Mouse (Mus musculus): Measurements from ENCODE around the gene Smyd3. TPM values are rescaled to one million over a fixed set of nuclear protein-coding genes. Genes with fewer than 3 reads are reported as not detected.

Smyd3 gene
- polyA plus RNA-seq, 1 experiment from 2014 or later, result 22.3 TPM

GRCm38 (mm10) chr1:179289744-179290143, 228.1 kb downstream of the Smyd3 start:
- Histone ChIP-seq H3K4me1 (replicated peaks; ENCODE audit: control insufficient read depth, insufficient read depth, low read length) (no peaks in the 10 kb centered on the region), H3K4me3 (ENCODE audit: low read depth, low read length) (no peak overlapping the region), H3K9ac (ENCODE audit: low read length) (no peak overlapping the region), H3K27ac (ENCODE audit: low read depth) (no peak overlapping the region), H3K4me2 (ENCODE audit: low read length) (no peak overlapping the region), H3K36me3 (ENCODE audit: control insufficient read depth, insufficient read depth, low read length) (no peaks in the 10 kb centered on the region), H3K9me3 (ENCODE audit: control insufficient read depth, low read length) (no peaks in the 10 kb centered on the region), H3K27me3 (replicated peaks; ENCODE audit: control insufficient read depth, insufficient read depth, low read length) (no peaks in the 10 kb centered on the region)
- ATAC-seq (replicated peaks; ENCODE audit: low FRiP score, low TSS enrichment, low read depth) (no peak), DNase-seq (ENCODE audit: low spot score) (no peak)
- 75% methylated on average over 3 of the region's 3 CpGs for WGBS

DNA sequence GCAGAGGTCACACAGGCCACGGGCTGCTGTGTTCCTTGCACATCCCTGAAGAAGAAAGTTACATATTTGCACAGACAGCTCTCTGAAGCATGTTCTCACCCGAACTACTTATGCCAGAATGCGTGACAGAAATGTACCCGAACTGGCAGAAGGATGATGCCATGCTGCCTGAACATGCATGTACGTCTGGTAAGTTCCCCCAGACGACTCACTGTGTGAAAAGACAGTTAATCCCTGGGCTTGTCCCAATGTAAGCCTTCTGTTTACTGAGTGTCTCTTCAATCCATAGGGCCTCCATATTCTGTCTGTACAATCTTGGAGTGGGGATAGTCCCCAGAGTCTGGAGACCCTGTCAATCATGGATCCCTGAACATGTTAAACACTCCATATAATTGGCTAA, 231.1 kb downstream of the Smyd3 start:
- Histone ChIP-seq H3K4me1 (replicated peaks; ENCODE audit: control insufficient read depth, insufficient read depth, low read length) (peaks cover 11% of the 10 kb centered on the region; the same call in 1 of the 2 replicates), H3K36me3 (ENCODE audit: control insufficient read depth, insufficient read depth, low read length) (no peaks in the 10 kb centered on the region), H3K9ac (ENCODE audit: low read length) (no peak overlapping the region), H3K4me3 (ENCODE audit: low read depth, low read length) (no peak overlapping the region), H3K27ac (ENCODE audit: low read depth) (no peak overlapping the region), H3K27me3 (replicated peaks; ENCODE audit: control insufficient read depth, insufficient read depth, low read length) (no peaks in the 10 kb centered on the region), H3K9me3 (ENCODE audit: control insufficient read depth, low read length) (no peaks in the 10 kb centered on the region), H3K4me2 (ENCODE audit: low read length) (no peak overlapping the region)
- ATAC-seq (replicated peaks; ENCODE audit: low FRiP score, low TSS enrichment, low read depth), result no peak
- DNase-seq (ENCODE audit: low spot score), result no peak
- WGBS, result 87% methylated on average over 6 of the region's 6 CpGs

- H3K27ac ChIP-seq (ENCODE audit: low read depth), result no peak overlapping the region
- H3K27me3 ChIP-seq (replicated peaks; ENCODE audit: control insufficient read depth, insufficient read depth, low read length), result no peaks in the 10 kb centered on the region
- peaks cover 12% of the 10 kb centered on the region; the same call in 1 of the 2 replicates for H3K4me1 ChIP-seq (replicated peaks; ENCODE audit: control insufficient read depth, insufficient read depth, low read length)
- no peak for ATAC-seq (replicated peaks; ENCODE audit: low FRiP score, low TSS enrichment, low read depth)
- 78% methylated on average over 5 of the region's 5 CpGs for WGBS
- no peak overlapping the region for H3K9ac ChIP-seq (ENCODE audit: low read length)
- no peaks in the 10 kb centered on the region for H3K9me3 ChIP-seq (ENCODE audit: control insufficient read depth, low read length)
- H3K36me3 ChIP-seq (ENCODE audit: control insufficient read depth, insufficient read depth, low read length), result no peaks in the 10 kb centered on the region
- no peak overlapping the region for H3K4me2 ChIP-seq (ENCODE audit: low read length)
- DNase-seq (ENCODE audit: low spot score), result no peak
- no peak overlapping the region for H3K4me3 ChIP-seq (ENCODE audit: low read depth, low read length)
Measured at GRCm38 (mm10) chr1:179282821-179283220, 235.0 kb downstream of the Smyd3 start.

- Histone ChIP-seq H3K4me3 (ENCODE audit: low read depth, low read length) (no peak overlapping the region), H3K9me3 (ENCODE audit: control insufficient read depth, low read length) (no peaks in the 10 kb centered on the region), H3K9ac (ENCODE audit: low read length) (no peak overlapping the region), H3K4me1 (replicated peaks; ENCODE audit: control insufficient read depth, insufficient read depth, low read length) (peaks cover 12% of the 10 kb centered on the region; the same call in 1 of the 2 replicates), H3K36me3 (ENCODE audit: control insufficient read depth, insufficient read depth, low read length) (no peaks in the 10 kb centered on the region), H3K27ac (ENCODE audit: low read depth) (no peak overlapping the region), H3K4me2 (ENCODE audit: low read length) (no peak overlapping the region), H3K27me3 (replicated peaks; ENCODE audit: control insufficient read depth, insufficient read depth, low read length) (no peaks in the 10 kb centered on the region)
- DNase-seq (ENCODE audit: low spot score) (no peak), ATAC-seq (replicated peaks; ENCODE audit: low FRiP score, low TSS enrichment, low read depth) (no peak)
- WGBS, result 60% methylated on average over 13 of the region's 13 CpGs
Measured at GRCm38 (mm10) chr1:179281401-179282121, 236.3 kb downstream of the Smyd3 start.

DNA sequence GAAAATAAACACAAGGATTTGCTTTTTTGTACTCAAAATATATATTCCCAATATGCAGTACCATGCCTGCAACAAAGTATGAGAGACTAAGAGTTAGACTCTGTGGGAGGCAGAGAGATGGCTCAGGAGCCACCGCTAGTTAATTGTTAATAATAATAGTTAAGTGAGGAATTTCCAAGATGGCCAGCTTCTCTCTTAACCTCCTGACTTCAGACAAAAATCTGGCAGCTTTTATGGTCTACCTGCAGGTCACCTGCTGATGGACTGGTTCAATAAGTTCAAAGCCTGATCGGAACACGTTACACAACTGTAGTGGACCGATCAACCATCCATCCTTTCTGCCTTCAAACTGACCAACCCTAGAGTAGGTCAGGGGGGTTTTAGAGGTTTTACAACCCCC, 238.7 kb downstream of the Smyd3 start:
- H3K4me2 ChIP-seq (ENCODE audit: low read length), result no peak overlapping the region
- WGBS, result 96% methylated on average over 4 of the region's 4 CpGs

GRCm38 (mm10) chr1:179277346-179277745, 240.5 kb downstream of the Smyd3 start:
- Histone ChIP-seq H3K27me3 (replicated peaks; ENCODE audit: control insufficient read depth, insufficient read depth, low read length) (no peaks in the 10 kb centered on the region), H3K4me1 (replicated peaks; ENCODE audit: control insufficient read depth, insufficient read depth, low read length) (peaks cover 7% of the 10 kb centered on the region; the same call in 1 of the 2 replicates), H3K27ac (ENCODE audit: low read depth) (no peak overlapping the region), H3K4me3 (ENCODE audit: low read depth, low read length) (no peak overlapping the region), H3K36me3 (ENCODE audit: control insufficient read depth, insufficient read depth, low read length) (no peaks in the 10 kb centered on the region), H3K9ac (ENCODE audit: low read length) (no peak overlapping the region), H3K9me3 (ENCODE audit: control insufficient read depth, low read length) (no peaks in the 10 kb centered on the region), H3K4me2 (ENCODE audit: low read length) (no peak overlapping the region)
- ATAC-seq (replicated peaks; ENCODE audit: low FRiP score, low TSS enrichment, low read depth), result no peak
- DNase-seq (ENCODE audit: low spot score), result no peak
- 89% methylated on average over 9 of the region's 9 CpGs for WGBS

More for the DNA sequence above, 238.7 kb downstream of the Smyd3 start:
- ATAC-seq (replicated peaks; ENCODE audit: low FRiP score, low TSS enrichment, low read depth) (no peak), DNase-seq (ENCODE audit: low spot score) (no peak)
- Histone ChIP-seq H3K9me3 (ENCODE audit: control insufficient read depth, low read length) (no peaks in the 10 kb centered on the region), H3K36me3 (ENCODE audit: control insufficient read depth, insufficient read depth, low read length) (no peaks in the 10 kb centered on the region), H3K27ac (ENCODE audit: low read depth) (no peak overlapping the region), H3K9ac (ENCODE audit: low read length) (no peak overlapping the region), H3K4me3 (ENCODE audit: low read depth, low read length) (no peak overlapping the region), H3K27me3 (replicated peaks; ENCODE audit: control insufficient read depth, insufficient read depth, low read length) (no peaks in the 10 kb centered on the region), H3K4me1 (replicated peaks; ENCODE audit: control insufficient read depth, insufficient read depth, low read length) (peaks cover 12% of the 10 kb centered on the region; the same call in 1 of the 2 replicates)

DNA sequence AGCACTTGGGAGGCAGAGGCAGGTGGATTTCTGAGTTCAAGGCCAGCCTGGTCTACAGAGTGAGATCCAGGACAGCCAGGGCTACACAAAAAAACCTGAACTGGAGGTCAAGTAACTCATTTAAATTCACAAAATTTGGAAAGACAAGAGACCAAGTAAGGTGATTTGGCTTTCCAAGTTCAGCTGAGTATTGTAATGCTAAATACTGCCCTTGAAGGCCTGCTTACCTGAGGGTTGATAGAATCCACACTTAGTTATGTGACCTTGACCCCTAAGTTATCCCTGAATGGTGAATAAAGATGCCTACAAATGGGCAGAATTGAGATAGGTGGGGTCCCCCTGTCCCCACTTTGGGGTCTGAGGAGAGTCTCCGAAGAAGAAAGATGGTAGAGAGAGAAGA, 241.0 kb downstream of the Smyd3 start:
- Histone ChIP-seq H3K4me1 (replicated peaks; ENCODE audit: control insufficient read depth, insufficient read depth, low read length) (peaks cover 2% of the 10 kb centered on the region; the same call in 1 of the 2 replicates), H3K9ac (ENCODE audit: low read length) (no peak overlapping the region), H3K9me3 (ENCODE audit: control insufficient read depth, low read length) (no peaks in the 10 kb centered on the region), H3K4me2 (ENCODE audit: low read length) (no peak overlapping the region), H3K27ac (ENCODE audit: low read depth) (no peak overlapping the region), H3K4me3 (ENCODE audit: low read depth, low read length) (no peak overlapping the region), H3K36me3 (ENCODE audit: control insufficient read depth, insufficient read depth, low read length) (no peaks in the 10 kb centered on the region), H3K27me3 (replicated peaks; ENCODE audit: control insufficient read depth, insufficient read depth, low read length) (no peaks in the 10 kb centered on the region)
- ATAC-seq (replicated peaks; ENCODE audit: low FRiP score, low TSS enrichment, low read depth), result no peak
- WGBS, result 100% methylated on average over 1 of the region's 1 CpGs
- no peak for DNase-seq (ENCODE audit: low spot score)

GRCm38 (mm10) chr1:179272926-179273325, 244.9 kb downstream of the Smyd3 start:
- ATAC-seq (replicated peaks; ENCODE audit: low FRiP score, low TSS enrichment, low read depth) (no peak), DNase-seq (ENCODE audit: low spot score) (no peak)
- Histone ChIP-seq H3K27ac (ENCODE audit: low read depth) (no peak overlapping the region), H3K4me3 (ENCODE audit: low read depth, low read length) (no peak overlapping the region), H3K9ac (ENCODE audit: low read length) (no peak overlapping the region), H3K27me3 (replicated peaks; ENCODE audit: control insufficient read depth, insufficient read depth, low read length) (no peaks in the 10 kb centered on the region), H3K4me1 (replicated peaks; ENCODE audit: control insufficient read depth, insufficient read depth, low read length) (no peaks in the 10 kb centered on the region), H3K4me2 (ENCODE audit: low read length) (no peak overlapping the region), H3K9me3 (ENCODE audit: control insufficient read depth, low read length) (peaks cover 5% of the 10 kb centered on the region; the same call in 1 of the 2 replicates), H3K36me3 (ENCODE audit: control insufficient read depth, insufficient read depth, low read length) (no peaks in the 10 kb centered on the region)
- 95% methylated on average over 4 of the region's 4 CpGs for WGBS

- no peak for DNase-seq (ENCODE audit: low spot score)
- no peaks in the 10 kb centered on the region for H3K27me3 ChIP-seq (replicated peaks; ENCODE audit: control insufficient read depth, insufficient read depth, low read length)
- no peak overlapping the region for H3K27ac ChIP-seq (ENCODE audit: low read depth)
- H3K4me1 ChIP-seq (replicated peaks; ENCODE audit: control insufficient read depth, insufficient read depth, low read length), result no peaks in the 10 kb centered on the region
- no peak overlapping the region for H3K4me3 ChIP-seq (ENCODE audit: low read depth, low read length)
- peaks cover 5% of the 10 kb centered on the region; the same call in 1 of the 2 replicates for H3K9me3 ChIP-seq (ENCODE audit: control insufficient read depth, low read length)
- no peaks in the 10 kb centered on the region for H3K36me3 ChIP-seq (ENCODE audit: control insufficient read depth, insufficient read depth, low read length)
- no peak overlapping the region for H3K4me2 ChIP-seq (ENCODE audit: low read length)
- H3K9ac ChIP-seq (ENCODE audit: low read length), result no peak overlapping the region
- no peak for ATAC-seq (replicated peaks; ENCODE audit: low FRiP score, low TSS enrichment, low read depth)
Measured at GRCm38 (mm10) chr1:179272351-179272750, 245.5 kb downstream of the Smyd3 start.
